Mouse (Mus musculus) C2C12 (cell line): Measurements from ENCODE around the gene Prcd.

ENCODE experiments used
- CEBPB ChIP-seq: IDR thresholded peaks from one replicate; pipeline ENCODE4 v1.6.1; 2011; ENCODE audit warnings: low read depth, mild to moderate bottlenecking, control low read depth, moderate library complexity
- CTCF ChIP-seq: IDR thresholded peaks from one replicate; pipeline ENCODE4 v1.5.1; 2011; ENCODE audit not compliant: control insufficient read depth, insufficient read depth, insufficient read length
- USF1 ChIP-seq: IDR thresholded peaks from one replicate; pipeline ENCODE4 v1.6.1; 2011; ENCODE audit warnings: low read depth, mild to moderate bottlenecking, control low read depth, moderate library complexity

GRCm38 (mm10) chr11:116607717-116608116 is 45.6 kb upstream of the Prcd start:
- no peak for TF ChIP-seq USF1
- TF ChIP-seq CEBPB, result no peak
- TF ChIP-seq CTCF, result no peak
